Mouse (Mus musculus) olfactory bulb, adult 2 months (tissue): ENCODE measurements around the gene Gm4450. TPM values are rescaled to one million over a fixed set of nuclear protein-coding genes. Genes with fewer than 3 reads are reported as not detected.
"Not testable (repeated sequence)": the region's sequence is repeated elsewhere in the genome, so short reads cannot be mapped to it uniquely, and the experiment has no call there.

Experiments used
- H3K27ac ChIP-seq: fragments of 200-500 bp; 2 replicates; pipeline ENCODE4 v1.5.1; 2012; ENCODE audit warnings: low read depth, low read length; ENCODE audit not compliant: insufficient read depth
- H3K4me1 ChIP-seq: fragments of 200-500 bp; 2 replicates; pipeline ENCODE4 v1.6.1; 2012; ENCODE audit warnings: low read length; ENCODE audit not compliant: control insufficient read depth, insufficient read depth
- H3K4me3 ChIP-seq: fragments of 200-500 bp; 2 replicates; pipeline ENCODE4 v1.5.1; 2012; ENCODE audit warnings: mild to moderate bottlenecking, low read depth, low read length, moderate library complexity; ENCODE audit not compliant: insufficient read depth
- WGBS: fragments of 180-500 bp; shearing (Covaris S2); methylation state at CpG from one replicate; pipeline ENCODE4 v1.1.7; 2018; 5-methylcytosine and 5-hydroxymethylcytosine counted together
- polyA plus RNA-seq: library from polyadenylated mRNA; stranded (reverse); fragments of >200 nt; gene quantifications from 2 replicates; pipeline ENCODE4 v1.2.4, GENCODE M21; 2012; ENCODE audit warnings: low replicate concordance; ENCODE audit not compliant: missing spikeins, insufficient read depth, insufficient read length

Gene Gm4450
- polyA plus RNA-seq, result not detected in 2 replicates

- H3K27ac ChIP-seq, H3K4me1 ChIP-seq, H3K4me3 ChIP-seq: not testable (repeated sequence)
- WGBS, result 89% methylated on average over 1 of the region's 1 CpGs
These were observed at the start of gene Gm4450 for GRCm38 (mm10) chr3:98457026-98457425. Gene Gm4450, minus strand, starts transcription at chr3:98457126.

- H3K4me1 ChIP-seq, H3K27ac ChIP-seq, H3K4me3 ChIP-seq: not testable (repeated sequence)
These were observed 40.5 kb upstream of the Gm4450 start for GRCm38 (mm10) chr3:98497401-98497800.

GRCm38 (mm10) chr3:98496762-98497161 lies 39.8 kb upstream of the Gm4450 start:
- H3K27ac ChIP-seq, H3K4me1 ChIP-seq, H3K4me3 ChIP-seq: not testable (repeated sequence)
- WGBS, result no CpG with 5 or more reads among the region's 2 CpGs

- H3K27ac ChIP-seq, H3K4me3 ChIP-seq, H3K4me1 ChIP-seq: not testable (repeated sequence)
These were observed 38.1 kb upstream of the Gm4450 start for GRCm38 (mm10) chr3:98495055-98495454.

- not testable (repeated sequence) for H3K4me3 ChIP-seq, H3K27ac ChIP-seq, H3K4me1 ChIP-seq
These were observed 37.3 kb upstream of the Gm4450 start for GRCm38 (mm10) chr3:98494184-98494583.

- not testable (repeated sequence) for H3K4me3 ChIP-seq, H3K4me1 ChIP-seq, H3K27ac ChIP-seq
These were observed 14.6 kb upstream of the Gm4450 start for GRCm38 (mm10) chr3:98471499-98471898.

GRCm38 (mm10) chr3:98471057-98471456 lies 14.1 kb upstream of the Gm4450 start:
- not testable (repeated sequence) for H3K27ac ChIP-seq, H3K4me1 ChIP-seq, H3K4me3 ChIP-seq
- WGBS, result no CpG with 5 or more reads among the region's 1 CpGs

GRCm38 (mm10) chr3:98469323-98469722 lies 12.4 kb upstream of the Gm4450 start:
- not testable (repeated sequence) for H3K27ac ChIP-seq, H3K4me1 ChIP-seq, H3K4me3 ChIP-seq
- 31% methylated on average over 1 of the region's 2 CpGs for WGBS

GRCm38 (mm10) chr3:98453786-98454185 lies 3.1 kb downstream of the Gm4450 start:
- WGBS, result 83% methylated on average over 5 of the region's 5 CpGs
- not testable (repeated sequence) for H3K27ac ChIP-seq

GRCm38 (mm10) chr3:98443924-98444323 lies 13.0 kb downstream of the Gm4450 start:
- WGBS, result 85% methylated on average over 1 of the region's 1 CpGs
- not testable (repeated sequence) for H3K27ac ChIP-seq, H3K4me1 ChIP-seq, H3K4me3 ChIP-seq

More at GRCm38 (mm10) chr3:98453786-98454185, 3.1 kb downstream of the Gm4450 start:
- H3K4me3 ChIP-seq, H3K4me1 ChIP-seq: not testable (repeated sequence)

GRCm38 (mm10) chr3:98443149-98443779 lies 13.7 kb downstream of the Gm4450 start:
- H3K4me1 ChIP-seq, H3K27ac ChIP-seq, H3K4me3 ChIP-seq: not testable (repeated sequence)
- 13% methylated on average over 3 of the region's 3 CpGs for WGBS

- WGBS, result 45% methylated on average over 3 of the region's 3 CpGs
- not testable (repeated sequence) for H3K4me3 ChIP-seq, H3K27ac ChIP-seq, H3K4me1 ChIP-seq
These were observed 14.7 kb downstream of the Gm4450 start for GRCm38 (mm10) chr3:98442245-98442644.
